Mouse (Mus musculus) midbrain, embryonic 11.5 days (tissue): Measurements from ENCODE around the gene Nxn. TPM values are rescaled to one million over a fixed set of nuclear protein-coding genes. Genes with fewer than 3 reads are reported as not detected.
A peak's percentile ranks its signal among the peaks of the same experiment; 100 is the strongest.

Experiments
- ATAC-seq: fragments of 200-750 bp; cut with Nextera tagmentation; 2 replicates; pipeline ENCODE4 v1.8.0; 2017; ENCODE audit warnings: moderate TSS enrichment, moderate library complexity; ENCODE audit not compliant: low FRiP score
- DNase-seq: peaks from one replicate; pipeline ENCODE4 v3.0.0; 2015; ENCODE audit warnings: low spot score; ENCODE audit errors: missing footprints
- H3K27ac ChIP-seq: fragments of 300-500 bp; sonication (generic); 2 replicates; pipeline ENCODE4 v1.5.1; 2014; ENCODE audit warnings: low read depth, low read length
- H3K27me3 ChIP-seq: fragments of 300-500 bp; sonication (generic); 2 replicates; pipeline ENCODE4 v1.6.1; 2014; ENCODE audit warnings: mild to moderate bottlenecking, low read length, moderate library complexity, mixed read lengths; ENCODE audit not compliant: control insufficient read depth, insufficient read depth
- H3K36me3 ChIP-seq: fragments of 300-500 bp; sonication (generic); 2 replicates; pipeline ENCODE4 v1.6.1; 2014; ENCODE audit warnings: mild to moderate bottlenecking, low read length, moderate library complexity, mixed read lengths; ENCODE audit not compliant: control insufficient read depth, insufficient read depth
- H3K4me1 ChIP-seq: fragments of 300-500 bp; sonication (generic); 2 replicates; pipeline ENCODE4 v1.6.1; 2014; ENCODE audit warnings: low read length; ENCODE audit not compliant: control insufficient read depth, insufficient read depth
- H3K4me2 ChIP-seq: fragments of 300-500 bp; sonication (generic); 2 replicates; pipeline ENCODE4 v1.6.1; 2014; ENCODE audit warnings: mild to moderate bottlenecking, moderate library complexity
- H3K4me3 ChIP-seq: fragments of 300-500 bp; sonication (generic); 2 replicates; pipeline ENCODE4 v1.5.1; 2014; ENCODE audit warnings: low read depth, low read length
- H3K9ac ChIP-seq: fragments of 300-500 bp; sonication (generic); 2 replicates; pipeline ENCODE4 v1.6.1; 2014; ENCODE audit warnings: low read length
- H3K9me3 ChIP-seq: fragments of 300-500 bp; sonication (generic); 2 replicates; pipeline ENCODE4 v1.6.1; 2016; ENCODE audit warnings: low read length; ENCODE audit not compliant: control insufficient read depth
- WGBS: fragments of 180-500 bp; shearing (Covaris S2); extraction: QIAGEN DNeasy Blood & Tissue Kit; methylation state at CpG from one replicate; pipeline ENCODE4 v1.1.7; 2014; 5-methylcytosine and 5-hydroxymethylcytosine counted together
- polyA plus RNA-seq: library from polyadenylated mRNA; unstranded; fragments of >200 nt; fragmentation: Nextera tagmentation; extraction: Ambion mirVana; gene quantifications from 2 replicates; pipeline ENCODE4 v1.2.1, GENCODE M21; 2014

Gene Nxn
- polyA plus RNA-seq, 1 experiment from 2014 or later = 51.3 TPM

GRCm38 (mm10) chr11:76363178-76363577 lies 35.8 kb downstream of the Nxn start:
- Histone ChIP-seq H3K27ac (peak overlapping the region; percentile 22; the same call in 1 of the 2 replicates), H3K4me1 (peaks cover 33% of the 10 kb centered on the region), H3K4me3 (no peak overlapping the region), H3K36me3 (no peaks in the 10 kb centered on the region), H3K27me3 (no peaks in the 10 kb centered on the region), H3K4me2 (peak overlapping the region; percentile 1; the same call in 1 of the 2 replicates), H3K9me3 (no peaks in the 10 kb centered on the region), H3K9ac (no peak overlapping the region)
- WGBS = 2% methylated on average over 6 of the region's 6 CpGs
- peak; percentile 63; the same call in 1 of the 2 replicates for ATAC-seq
- DNase-seq = peak; percentile 89

GRCm38 (mm10) chr11:76361422-76361821 lies 37.5 kb downstream of the Nxn start:
- no peaks in the 10 kb centered on the region for H3K36me3 ChIP-seq
- H3K9me3 ChIP-seq = no peaks in the 10 kb centered on the region
- no peaks in the 10 kb centered on the region for H3K27me3 ChIP-seq
- no peak overlapping the region for H3K4me2 ChIP-seq
- WGBS = 75% methylated on average over 4 of the region's 4 CpGs
- no peak overlapping the region for H3K4me3 ChIP-seq
- H3K27ac ChIP-seq = no peak overlapping the region
- ATAC-seq = no peak
- no peak overlapping the region for H3K9ac ChIP-seq
- peaks cover 45% of the 10 kb centered on the region for H3K4me1 ChIP-seq
- DNase-seq = no peak

GRCm38 (mm10) chr11:76360255-76360654 lies 38.7 kb downstream of the Nxn start:
- 0 out of 2 replicates have a peak overlapping the region, but pooled peaks have one; percentile 42 for H3K27ac ChIP-seq
- no peaks in the 10 kb centered on the region for H3K9me3 ChIP-seq
- no peak overlapping the region for H3K9ac ChIP-seq
- DNase-seq (no peak), ATAC-seq (peak; percentile 14; the same call in 1 of the 2 replicates)
- H3K27me3 ChIP-seq = no peaks in the 10 kb centered on the region
- H3K4me1 ChIP-seq = peaks cover 45% of the 10 kb centered on the region
- 54% methylated on average over 6 of the region's 6 CpGs for WGBS
- no peaks in the 10 kb centered on the region for H3K36me3 ChIP-seq
- H3K4me2 ChIP-seq = no peak overlapping the region
- no peak overlapping the region for H3K4me3 ChIP-seq

- DNase-seq (no peak), ATAC-seq (no peak)
- H3K4me3 ChIP-seq = no peak overlapping the region
- H3K27ac ChIP-seq = no peak overlapping the region
- H3K36me3 ChIP-seq = no peaks in the 10 kb centered on the region
- H3K9ac ChIP-seq = no peak overlapping the region
- peaks cover 42% of the 10 kb centered on the region for H3K4me1 ChIP-seq
- no peak overlapping the region for H3K4me2 ChIP-seq
- no peaks in the 10 kb centered on the region for H3K27me3 ChIP-seq
- WGBS = 34% methylated on average over 14 of the region's 14 CpGs
- H3K9me3 ChIP-seq = no peaks in the 10 kb centered on the region
Measured at GRCm38 (mm10) chr11:76358628-76359320, 40.2 kb downstream of the Nxn start.

- no peaks in the 10 kb centered on the region for H3K27me3 ChIP-seq
- no peak for DNase-seq
- H3K9ac ChIP-seq = no peak overlapping the region
- H3K36me3 ChIP-seq = no peaks in the 10 kb centered on the region
- no peak overlapping the region; the same call in 1 of the 2 replicates for H3K4me2 ChIP-seq
- H3K4me3 ChIP-seq = no peak overlapping the region
- 52% methylated on average over 12 of the region's 12 CpGs for WGBS
- no peaks in the 10 kb centered on the region for H3K9me3 ChIP-seq
- no peak for ATAC-seq
- H3K27ac ChIP-seq = no peak overlapping the region
- H3K4me1 ChIP-seq = peaks cover 41% of the 10 kb centered on the region
Measured at GRCm38 (mm10) chr11:76357464-76357863, 41.5 kb downstream of the Nxn start.

GRCm38 (mm10) chr11:76356091-76356490 lies 42.8 kb downstream of the Nxn start:
- 89% methylated on average over 11 of the region's 11 CpGs for WGBS
- Histone ChIP-seq H3K36me3 (no peaks in the 10 kb centered on the region), H3K4me1 (peaks cover 54% of the 10 kb centered on the region), H3K27me3 (no peaks in the 10 kb centered on the region), H3K27ac (no peak overlapping the region), H3K9me3 (no peaks in the 10 kb centered on the region), H3K4me2 (no peak overlapping the region), H3K4me3 (no peak overlapping the region), H3K9ac (no peak overlapping the region)
- DNase-seq (no peak), ATAC-seq (no peak)

GRCm38 (mm10) chr11:76355425-76355824 lies 43.5 kb downstream of the Nxn start:
- Histone ChIP-seq H3K4me3 (no peak overlapping the region), H3K27ac (no peak overlapping the region), H3K4me2 (no peak overlapping the region), H3K9ac (no peak overlapping the region), H3K27me3 (no peaks in the 10 kb centered on the region), H3K36me3 (no peaks in the 10 kb centered on the region), H3K4me1 (peaks cover 59% of the 10 kb centered on the region), H3K9me3 (no peaks in the 10 kb centered on the region)
- ATAC-seq = no peak
- WGBS = 81% methylated on average over 6 of the region's 6 CpGs
- DNase-seq = no peak

- Histone ChIP-seq H3K9me3 (no peaks in the 10 kb centered on the region), H3K27ac (0 out of 2 replicates have a peak overlapping the region, but pooled peaks have one; percentile 40), H3K36me3 (no peaks in the 10 kb centered on the region), H3K4me2 (no peak overlapping the region), H3K4me3 (no peak overlapping the region), H3K27me3 (no peaks in the 10 kb centered on the region), H3K9ac (no peak overlapping the region; the same call in 1 of the 2 replicates), H3K4me1 (peaks cover 57% of the 10 kb centered on the region)
- DNase-seq (peak; percentile 87), ATAC-seq (no peak)
- 40% methylated on average over 16 of the region's 16 CpGs for WGBS
Measured at GRCm38 (mm10) chr11:76352861-76353558, 45.9 kb downstream of the Nxn start.

- peaks cover 50% of the 10 kb centered on the region for H3K4me1 ChIP-seq
- H3K27ac ChIP-seq = peak overlapping the region; percentile 40; the same call in 1 of the 2 replicates
- no peak overlapping the region for H3K4me3 ChIP-seq
- H3K36me3 ChIP-seq = no peaks in the 10 kb centered on the region
- H3K4me2 ChIP-seq = no peak overlapping the region
- 12% methylated on average over 3 of the region's 3 CpGs for WGBS
- H3K27me3 ChIP-seq = no peaks in the 10 kb centered on the region
- H3K9ac ChIP-seq = no peak overlapping the region
- H3K9me3 ChIP-seq = no peaks in the 10 kb centered on the region
- DNase-seq = peak; percentile 85
- peak; percentile 25; the same call in 1 of the 2 replicates for ATAC-seq
Measured at GRCm38 (mm10) chr11:76351624-76352011, 47.3 kb downstream of the Nxn start.
